Mouse (Mus musculus): ENCODE measurements around the gene Helt. TPM values are rescaled to one million over a fixed set of nuclear protein-coding genes. Genes with fewer than 3 reads are reported as not detected.

Gene Helt
- total RNA-seq, 2 experiments from 2014 or later, result 0.82 to 1.6 TPM

- intact Hi-C loops (cut with DNase I), result no loop called here
- Histone ChIP-seq H3K27ac (no peak overlapping the region), H3K4me3 (no peak overlapping the region)
- no peak for TF ChIP-seq CTCF (IDR thresholded peaks at IDR 0.05)
- DNase-seq, result no peak
These were observed 42.9 kb downstream of the Helt start for GRCm38 (mm10) chr8:46251561-46251960.

GRCm38 (mm10) chr8:46246346-46246745, 48.1 kb downstream of the Helt start:
- TF ChIP-seq CTCF (IDR thresholded peaks at IDR 0.05), result no peak
- no peak overlapping the region for H3K27ac ChIP-seq
- H3K4me3 ChIP-seq, result no peak overlapping the region
- intact Hi-C loops (cut with DNase I), result loop anchor here (10.0 kb wide), 1 partner anchor 228 kb away; the partner anchor contains the start of gene Acsl1
- DNase-seq, result no peak

GRCm38 (mm10) chr8:46242946-46243345, 51.5 kb downstream of the Helt start:
- Histone ChIP-seq H3K4me3 (no peak overlapping the region), H3K27ac (no peak overlapping the region)
- intact Hi-C loops (cut with DNase I), result loop anchor here (1.0 to 10.0 kb wide), 4 partner anchors 38 to 306 kb away; partner anchors contain the start of gene Acsl1
- no peak for TF ChIP-seq CTCF (IDR thresholded peaks at IDR 0.05)
- DNase-seq, result no peak

Other genes starting within 250 kb of the Helt start
- 10 to 100 TPM; 12.4 to 13.0 TPM for gene Cfap97, start 142.9 kb downstream of the Helt start, total RNA-seq (2021)
- 1 to 10 TPM; 6.0 to 6.4 TPM for gene Snx25, start 142.5 kb downstream of the Helt start, total RNA-seq (2021)
- gene Slc25a4, start 83.4 kb downstream of the Helt start, total RNA-seq (2021), result 1,000 to 10,000 TPM; 2,736 to 3,418 TPM
- gene Acsl1, start 176.4 kb upstream of the Helt start, total RNA-seq (2021), result 100 to 1,000 TPM; 224 to 367 TPM

Data from gastrocnemius, adult 2 months (tissue).